Mouse (Mus musculus) lung, postnatal 0 days (tissue): ENCODE data around the gene Acbd6.

Experiments
- CTCF ChIP-seq: IDR thresholded peaks from 2 replicates; pipeline ENCODE4 v1.5.1; 2016; ENCODE audit warnings: antibody characterized with exemption, mild to moderate bottlenecking
- EP300 ChIP-seq: IDR thresholded peaks from 2 replicates; pipeline ENCODE4 v1.6.1; 2016; ENCODE audit warnings: antibody characterized with exemption, mild to moderate bottlenecking, control low read depth

GRCm38 (mm10) chr1:155686816-155687215 lies 128.9 kb downstream of the Acbd6 start:
- TF ChIP-seq CTCF = no peak
- no peak for TF ChIP-seq EP300
